In the genomic region with DNA sequence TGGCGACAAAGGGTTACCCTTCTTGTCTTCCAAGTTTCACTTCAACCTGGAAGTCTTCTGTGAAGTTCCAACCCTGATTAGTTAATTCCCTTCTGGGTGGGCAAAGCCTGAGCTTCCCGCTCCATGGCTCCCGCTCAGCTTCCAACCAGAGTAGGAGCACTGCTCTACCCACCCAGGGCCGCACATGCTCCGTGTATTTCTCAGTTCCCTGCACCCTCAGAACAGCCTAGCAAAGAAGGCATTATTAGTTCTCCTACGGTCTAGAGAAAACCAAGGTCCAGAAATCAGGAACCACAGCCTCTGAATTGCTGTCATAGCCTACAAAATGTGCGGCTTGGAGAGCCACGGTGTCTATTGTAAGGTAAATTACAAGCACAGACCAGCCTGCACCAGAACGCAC, we compare ENCODE assay signal across 7 mouse cellular contexts. TPM values are rescaled to one million over a fixed set of nuclear protein-coding genes. Genes with fewer than 3 reads are reported as not detected.
DNase-seq lines count a peak whose midpoint lies in the region; ATAC-seq and TF ChIP-seq lines count a peak whose summit lies in the region.

No protein-coding gene starts in this region.

- H3K9ac ChIP-seq in forebrain, embryonic 16.5 days (replicated peaks; ENCODE audit: low read depth, low read length) = peak overlapping the region; percentile 66
- H3K9ac ChIP-seq in liver, embryonic 15.5 days = peak overlapping the region; percentile 47

- H3K9me3 ChIP-seq in forebrain, embryonic 16.5 days (ENCODE audit: control insufficient read depth, low read length) = no peaks in the 10 kb centered on the region
- H3K9me3 ChIP-seq in liver, embryonic 15.5 days (replicated peaks) = no peaks in the 10 kb centered on the region

- no peaks in the 10 kb centered on the region for H3K27me3 ChIP-seq in forebrain, embryonic 16.5 days (replicated peaks; ENCODE audit: control insufficient read depth, insufficient read depth, low read length)
- H3K27me3 ChIP-seq in liver, embryonic 15.5 days = peaks cover 29% of the 10 kb centered on the region

- peak in 1 of 2 experiments; percentile 27 for DNase-seq in left cerebral cortex, adult 2 months (ENCODE audit: extremely low spot score in 1 of 2, low spot score in 2 of 2)
- DNase-seq in left cerebral cortex, adult 18-20 months (ENCODE audit: low spot score in 2 of 2) = no peak
- no peak for DNase-seq in Muller cell, postnatal 12 days (ENCODE audit: inconsistent ontology term)
- DNase-seq in left cerebral cortex, adult 9 months (ENCODE audit: low spot score in 2 of 2) = no peak

- 5% methylated on average over 9 of the region's 9 CpGs for WGBS in forebrain, embryonic 16.5 days
- WGBS in liver, embryonic 15.5 days (ENCODE audit: insufficient replicate concordance) = 18% methylated on average over 9 of the region's 9 CpGs

- ATAC-seq in common myeloid progenitor, adult 5-6 weeks (replicated peaks; ENCODE audit: low read depth, poor library complexity, severe bottlenecking) = peak; percentile 24; the same call in 1 of the 2 replicates
- peak; percentile 83 for ATAC-seq in forebrain, embryonic 16.5 days
- ATAC-seq in liver, embryonic 15.5 days (ENCODE audit: insufficient read depth) = peak; percentile 17

- H3K36me3 ChIP-seq in forebrain, embryonic 16.5 days (ENCODE audit: control insufficient read depth, insufficient read depth) = peaks cover 3% of the 10 kb centered on the region
- H3K36me3 ChIP-seq in liver, embryonic 15.5 days (replicated peaks) = peaks cover 2% of the 10 kb centered on the region; the same call in 1 of the 2 replicates

- TF ChIP-seq CTCF in left cerebral cortex, adult 2 months (IDR thresholded peaks at IDR 0.05) = no peak

- H3K4me2 ChIP-seq in forebrain, embryonic 16.5 days (ENCODE audit: low read length) = peak overlapping the region; percentile 65
- H3K4me2 ChIP-seq in liver, embryonic 15.5 days = peak overlapping the region; percentile 96

- H3K4me1 ChIP-seq in forebrain, embryonic 16.5 days (replicated peaks; ENCODE audit: control insufficient read depth, insufficient read depth, low read length) = peaks cover 60% of the 10 kb centered on the region
- H3K4me1 ChIP-seq in liver, embryonic 15.5 days (replicated peaks) = peaks cover 34% of the 10 kb centered on the region

- H3K4me3 ChIP-seq in left cerebral cortex, adult 2 months = peak overlapping the region; percentile 75
- H3K4me3 ChIP-seq in forebrain, embryonic 16.5 days (replicated peaks; ENCODE audit: low read length) = peak overlapping the region; percentile 56
- H3K4me3 ChIP-seq in liver, embryonic 15.5 days (replicated peaks) = peak overlapping the region; percentile 63

- intact Hi-C loops in left cerebral cortex, adult 2 months (cut with DNase I) = no loop called here

- peak overlapping the region; percentile 93 for H3K27ac ChIP-seq in left cerebral cortex, adult 2 months
- H3K27ac ChIP-seq in forebrain, embryonic 16.5 days (ENCODE audit: low read length) = peak overlapping the region; percentile 90
- H3K27ac ChIP-seq in liver, embryonic 15.5 days (replicated peaks) = no peak overlapping the region

RNA-seq across cellular contexts. Expression of a gene that starts 6.6 kb away (rescaled TPM):
- not detected for total RNA-seq in left cerebral cortex, adult 2 months (2021)
- total RNA-seq in left cerebral cortex, adult 18-20 months (2021) = not detected
- total RNA-seq in common myeloid progenitor, adult 5-6 weeks (2017) = not detected in 2 replicates
- 17.3 and 22.2 TPM in 2 replicates for polyA plus RNA-seq in forebrain, embryonic 16.5 days (2015; fragmentation: Nextera tagmentation; extraction: Ambion mirVana)
- not detected in 2 replicates for polyA plus RNA-seq in liver, embryonic 15.5 days (2015; fragmentation: Nextera tagmentation; extraction: Ambion mirVana)

RNA-seq across cellular contexts. Expression of a gene that starts 6.8 kb away (rescaled TPM):
- 10 to 100 TPM; 96.5 to 96.8 TPM for total RNA-seq in left cerebral cortex, adult 2 months (2021)
- 10 to 100 TPM; 94.3 to 97.3 TPM for total RNA-seq in left cerebral cortex, adult 18-20 months (2021)
- 0.92 and 1.3 TPM in 2 replicates for total RNA-seq in common myeloid progenitor, adult 5-6 weeks (2017)
- 58.7 and 69.5 TPM in 2 replicates for polyA plus RNA-seq in forebrain, embryonic 16.5 days (2015; fragmentation: Nextera tagmentation; extraction: Ambion mirVana)
- polyA plus RNA-seq in liver, embryonic 15.5 days (2015; fragmentation: Nextera tagmentation; extraction: Ambion mirVana) = 1.5 TPM in 2 replicates

RNA-seq across cellular contexts. Expression of a gene that starts 7.9 kb away (rescaled TPM):
- total RNA-seq in left cerebral cortex, adult 2 months (2021) = 10 to 100 TPM; 32.4 to 36.2 TPM
- 10 to 100 TPM; 28.8 to 30.3 TPM for total RNA-seq in left cerebral cortex, adult 18-20 months (2021)
- 13.4 and 31.7 TPM in 2 replicates for total RNA-seq in common myeloid progenitor, adult 5-6 weeks (2017)
- 97.2 and 114 TPM in 2 replicates for polyA plus RNA-seq in forebrain, embryonic 16.5 days (2015; fragmentation: Nextera tagmentation; extraction: Ambion mirVana)
- 42.0 and 46.8 TPM in 2 replicates for polyA plus RNA-seq in liver, embryonic 15.5 days (2015; fragmentation: Nextera tagmentation; extraction: Ambion mirVana)

RNA-seq across cellular contexts. Expression of a gene that starts 14.6 kb away (rescaled TPM):
- total RNA-seq in left cerebral cortex, adult 2 months (2021) = 1 to 10 TPM; 2.4 to 2.6 TPM
- total RNA-seq in left cerebral cortex, adult 18-20 months (2021) = 1 to 10 TPM; 2.3 to 3.8 TPM
- total RNA-seq in common myeloid progenitor, adult 5-6 weeks (2017) = 0.50 and 0.68 TPM in 2 replicates
- polyA plus RNA-seq in forebrain, embryonic 16.5 days (2015; fragmentation: Nextera tagmentation; extraction: Ambion mirVana) = 2.9 and 3.1 TPM in 2 replicates
- polyA plus RNA-seq in liver, embryonic 15.5 days (2015; fragmentation: Nextera tagmentation; extraction: Ambion mirVana) = 0.63 and 1.1 TPM in 2 replicates

RNA-seq across cellular contexts. Expression of a gene that starts 39.8 kb away (rescaled TPM):
- 100 to 1,000 TPM; 497 to 500 TPM for total RNA-seq in left cerebral cortex, adult 2 months (2021)
- total RNA-seq in left cerebral cortex, adult 18-20 months (2021) = 100 to 1,000 TPM; 499 to 503 TPM
- total RNA-seq in common myeloid progenitor, adult 5-6 weeks (2017) = 227 and 349 TPM in 2 replicates
- 144 and 149 TPM in 2 replicates for polyA plus RNA-seq in forebrain, embryonic 16.5 days (2015; fragmentation: Nextera tagmentation; extraction: Ambion mirVana)
- polyA plus RNA-seq in liver, embryonic 15.5 days (2015; fragmentation: Nextera tagmentation; extraction: Ambion mirVana) = 64.1 and 73.9 TPM in 2 replicates

Comparison
In these comparisons a context has a peak if more than half of its experiments do, and no peak if none do; other contexts are left out.
1. ATAC-seq: peak in every context shown above with its lines; median percentile 83 in forebrain, embryonic 16.5 days; 24 in common myeloid progenitor, adult 5-6 weeks; 17 in liver, embryonic 15.5 days.
2. RNA of a gene that starts 6.8 kb away (total RNA-seq): 94.3 to 97.3 TPM in left cerebral cortex, adult 18-20 months and 96.5 to 96.8 TPM in left cerebral cortex, adult 2 months; 0.92 to 1.3 TPM in common myeloid progenitor, adult 5-6 weeks; every median in the first group is over 10 times any median in the second.
3. Peak in every context shown above with its lines, with median percentiles within 50 percentile points of each other: H3K4me3 ChIP-seq.